Mouse (Mus musculus) heart, embryonic 16.5 days (tissue): Measurements from ENCODE around the gene App. TPM values are rescaled to one million over a fixed set of nuclear protein-coding genes. Genes with fewer than 3 reads are reported as not detected.

Source experiments
- ATAC-seq: fragments of 200-750 bp; cut with Nextera tagmentation; replicated peaks from 2 replicates; pipeline ENCODE4 v1.8.0; 2017; ENCODE audit warnings: moderate number of reproducible peaks; ENCODE audit not compliant: insufficient read depth, low FRiP score; ENCODE audit errors: extremely low read depth
- H3K27ac ChIP-seq: fragments of 300-500 bp; sonication (generic); 2 replicates; pipeline ENCODE4 v1.5.1; 2014; ENCODE audit warnings: mild to moderate bottlenecking, low read length, control low read depth, moderate library complexity
- H3K27me3 ChIP-seq: fragments of 300-500 bp; sonication (generic); 2 replicates; pipeline ENCODE4 v1.6.1; 2014; ENCODE audit warnings: low read length, mixed read lengths; ENCODE audit not compliant: control insufficient read depth, insufficient read depth
- H3K36me3 ChIP-seq: fragments of 300-500 bp; sonication (generic); 2 replicates; pipeline ENCODE4 v1.6.1; 2014; ENCODE audit not compliant: control insufficient read depth, insufficient read depth
- H3K4me1 ChIP-seq: fragments of 300-500 bp; sonication (generic); 2 replicates; pipeline ENCODE4 v1.6.1; 2014; ENCODE audit warnings: low read length, mixed read lengths; ENCODE audit not compliant: control insufficient read depth, insufficient read depth
- H3K4me2 ChIP-seq: fragments of 300-500 bp; sonication (generic); 2 replicates; pipeline ENCODE4 v1.6.1; 2014; ENCODE audit warnings: low read depth, mild to moderate bottlenecking, control low read depth, low read length
- H3K4me3 ChIP-seq: fragments of 300-500 bp; sonication (generic); 2 replicates; pipeline ENCODE4 v1.5.1; 2014; ENCODE audit warnings: mild to moderate bottlenecking, control low read depth, low read length
- H3K9ac ChIP-seq: fragments of 300-500 bp; sonication (generic); 2 replicates; pipeline ENCODE4 v1.6.1; 2014; ENCODE audit warnings: low read length, control low read depth
- H3K9me3 ChIP-seq: fragments of 300-500 bp; sonication (generic); replicated peaks from 2 replicates; pipeline ENCODE4 v1.6.1; 2016; ENCODE audit warnings: low read length; ENCODE audit not compliant: control insufficient read depth
- WGBS: fragments of 180-500 bp; shearing (Covaris S2); extraction: QIAGEN DNeasy Blood & Tissue Kit; methylation state at CpG from one replicate; pipeline ENCODE4 v1.1.7; 2014; 5-methylcytosine and 5-hydroxymethylcytosine counted together
- polyA plus RNA-seq: library from polyadenylated mRNA; unstranded; fragments of >200 nt; fragmentation: Nextera tagmentation; extraction: Ambion mirVana; gene quantifications from 2 replicates; pipeline ENCODE4 v1.2.1, GENCODE M21; 2015

The App gene
- polyA plus RNA-seq, 1 experiment from 2014 or later: 187 TPM

- Histone ChIP-seq H3K27ac (no peak overlapping the region), H3K4me2 (no peak overlapping the region), H3K27me3 (no peaks in the 10 kb centered on the region), H3K4me1 (peaks cover 3% of the 10 kb centered on the region; the same call in 1 of the 2 replicates), H3K4me3 (no peak overlapping the region), H3K9me3 (peaks cover 3% of the 10 kb centered on the region; the same call in 1 of the 2 replicates), H3K36me3 (no peaks in the 10 kb centered on the region), H3K9ac (no peak overlapping the region)
- no peak for ATAC-seq
- WGBS: 61% methylated on average over 5 of the region's 5 CpGs
Observed at GRCm38 (mm10) chr16:84919649-84920308, 253.8 kb downstream of the App start.

- no peak overlapping the region for H3K4me2 ChIP-seq
- ATAC-seq: no peak
- no peak overlapping the region for H3K27ac ChIP-seq
- no peaks in the 10 kb centered on the region for H3K27me3 ChIP-seq
- H3K9ac ChIP-seq: no peak overlapping the region
- H3K36me3 ChIP-seq: no peaks in the 10 kb centered on the region
- no peak overlapping the region for H3K4me3 ChIP-seq
- H3K9me3 ChIP-seq: peaks cover 3% of the 10 kb centered on the region; the same call in 1 of the 2 replicates
- H3K4me1 ChIP-seq: peaks cover 3% of the 10 kb centered on the region; the same call in 1 of the 2 replicates
- WGBS: 76% methylated on average over 3 of the region's 3 CpGs
Observed at GRCm38 (mm10) chr16:84919087-84919486, 254.5 kb downstream of the App start.

GRCm38 (mm10) chr16:84916772-84917171 is 256.8 kb downstream of the App start:
- Histone ChIP-seq H3K9me3 (peaks cover 3% of the 10 kb centered on the region; the same call in 1 of the 2 replicates), H3K4me3 (no peak overlapping the region), H3K4me2 (no peak overlapping the region), H3K27ac (no peak overlapping the region), H3K9ac (no peak overlapping the region), H3K27me3 (no peaks in the 10 kb centered on the region), H3K4me1 (no peaks in the 10 kb centered on the region), H3K36me3 (no peaks in the 10 kb centered on the region)
- WGBS: 71% methylated on average over 3 of the region's 3 CpGs
- ATAC-seq: no peak

- 87% methylated on average over 8 of the region's 8 CpGs for WGBS
- no peaks in the 10 kb centered on the region for H3K36me3 ChIP-seq
- ATAC-seq: no peak
Observed at GRCm38 (mm10) chr16:84911477-84912165, 261.9 kb downstream of the App start.

GRCm38 (mm10) chr16:84902995-84903394 is 270.6 kb downstream of the App start:
- Histone ChIP-seq H3K9me3 (no peaks in the 10 kb centered on the region), H3K27me3 (no peaks in the 10 kb centered on the region), H3K36me3 (no peaks in the 10 kb centered on the region), H3K9ac (no peak overlapping the region), H3K4me2 (no peak overlapping the region), H3K4me3 (no peak overlapping the region), H3K4me1 (no peaks in the 10 kb centered on the region), H3K27ac (no peak overlapping the region)
- 91% methylated on average over 4 of the region's 4 CpGs for WGBS
- ATAC-seq: no peak

More at GRCm38 (mm10) chr16:84911477-84912165, 261.9 kb downstream of the App start:
- H3K4me3 ChIP-seq: no peak overlapping the region
- no peaks in the 10 kb centered on the region for H3K27me3 ChIP-seq
- H3K27ac ChIP-seq: no peak overlapping the region
- H3K4me1 ChIP-seq: no peaks in the 10 kb centered on the region
- H3K4me2 ChIP-seq: no peak overlapping the region
- H3K9ac ChIP-seq: no peak overlapping the region
- H3K9me3 ChIP-seq: no peaks in the 10 kb centered on the region
